Mouse (Mus musculus) CD8-positive naive resting alpha-beta T cell, adult 2 months (primary cell): ENCODE results near the gene Bpifa5.
"Not testable (repeated sequence)": the region's sequence is repeated elsewhere in the genome, so short reads cannot be mapped to it uniquely, and the experiment has no call there.

Experiments used
- DNase-seq, 2 experiments: peaks; one replicate each; pipeline ENCODE4 v3.0.0; 2022; ENCODE audit warnings: low read depth in 2 of 2, low spot score in 2 of 2

Bpifa5 gene

DNA sequence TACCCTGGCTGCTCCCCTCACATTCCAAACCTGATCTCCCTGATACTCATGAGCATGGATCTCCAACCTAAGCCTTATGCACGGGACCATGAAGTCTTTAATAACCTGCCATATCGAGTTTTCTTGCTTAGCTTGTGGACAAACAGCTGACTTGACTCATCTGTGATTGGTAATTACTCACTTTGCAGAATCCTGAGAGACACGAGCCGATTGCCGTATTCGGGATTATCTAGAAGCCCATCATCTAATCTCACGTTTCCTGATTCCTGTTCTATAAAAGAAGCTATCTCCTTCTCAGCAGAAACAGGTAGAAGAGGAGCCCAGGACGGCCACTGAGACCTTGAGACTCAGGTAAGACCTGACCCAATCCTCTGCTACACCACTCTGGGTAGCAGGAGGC is at the start of gene Bpifa5:
Gene Bpifa5 (plus strand): TSS at position 301 of the 400 bp plus-strand sequence.
- DNase-seq = no peak

DNA sequence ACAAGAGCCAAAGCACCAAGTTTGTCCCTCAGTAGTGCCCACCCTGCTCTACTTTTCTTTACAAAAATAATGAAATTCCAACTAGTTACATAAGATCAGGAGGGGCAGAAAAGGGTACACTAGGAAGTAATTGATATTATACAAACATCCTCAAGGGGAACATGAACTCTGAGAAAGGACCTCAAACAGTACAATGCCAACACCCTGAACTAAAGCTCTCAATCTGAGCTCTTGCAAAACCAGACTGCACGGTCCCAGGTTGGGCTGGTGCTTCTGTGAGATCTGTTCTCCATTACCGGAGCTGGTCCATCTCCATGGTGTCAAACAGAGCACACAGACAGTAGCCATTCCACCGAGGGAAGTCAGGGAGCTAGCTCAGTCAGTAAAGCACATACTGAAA is 45.0 kb upstream of the Bpifa5 start:
- DNase-seq = no peak

DNA sequence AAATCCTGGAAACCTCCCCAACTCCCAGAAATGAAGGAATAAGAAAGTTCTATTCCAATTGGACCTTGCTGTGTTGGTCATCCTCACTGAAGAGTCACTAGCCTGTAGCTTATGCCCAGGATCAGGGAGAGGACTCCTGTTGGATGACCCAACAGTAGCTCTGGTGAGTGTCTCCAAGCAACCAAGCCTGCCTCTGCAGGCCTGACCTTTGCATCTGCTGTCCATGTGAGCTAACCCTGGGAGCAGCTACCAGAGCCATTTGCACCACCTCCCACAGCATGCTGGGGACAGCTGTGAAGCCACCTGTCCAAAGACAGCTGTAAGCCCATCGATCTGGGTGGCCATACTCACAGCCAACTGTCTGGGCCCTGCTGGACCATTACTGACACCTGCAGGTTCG is 32.3 kb upstream of the Bpifa5 start, which contains the start of gene Bpifa3:
Gene Bpifa3 (plus strand): TSS at position 217 of the 400 bp plus-strand sequence.
- no peak for DNase-seq

DNA sequence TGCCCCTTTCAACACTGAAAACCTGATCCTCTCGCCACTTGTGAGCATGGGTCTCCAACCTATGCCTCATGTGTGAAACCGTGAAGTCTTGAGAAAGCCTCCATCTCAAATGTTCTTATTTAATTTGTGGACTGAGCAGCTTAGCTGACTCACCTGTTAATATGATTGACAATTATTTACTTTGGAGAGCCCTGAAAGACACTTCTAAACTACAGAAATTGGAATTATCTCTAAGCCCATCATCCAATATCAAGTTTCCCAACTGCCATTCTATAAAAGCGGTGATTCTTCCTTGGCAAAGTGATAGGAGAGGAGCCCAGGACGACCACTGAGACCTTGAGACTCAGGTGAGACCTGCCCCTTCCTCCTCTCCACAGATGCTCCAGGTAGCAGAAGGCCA is 19.8 kb upstream of the Bpifa5 start, which contains the start of gene Bpifa1:
Gene Bpifa1 (plus strand): TSS at position 301 of the 400 bp plus-strand sequence.
- no peak for DNase-seq

DNA sequence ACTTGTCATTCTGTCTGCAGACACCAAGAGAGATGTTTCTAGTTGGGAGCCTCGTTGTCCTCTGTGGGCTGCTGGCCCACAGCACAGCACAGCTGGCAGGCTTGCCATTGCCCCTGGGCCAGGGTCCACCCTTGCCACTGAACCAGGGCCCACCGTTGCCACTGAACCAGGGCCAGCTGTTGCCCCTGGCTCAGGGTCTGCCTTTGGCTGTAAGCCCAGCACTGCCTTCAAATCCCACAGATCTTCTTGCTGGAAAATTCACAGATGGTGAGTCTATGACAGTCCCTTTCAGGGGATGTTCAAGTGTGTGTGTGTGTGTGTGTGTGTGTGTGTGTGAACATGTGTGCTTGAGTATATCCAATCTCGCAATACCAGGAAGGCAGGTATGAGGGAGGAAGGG is 18.7 kb upstream of the Bpifa5 start:
- DNase-seq = no peak

DNA sequence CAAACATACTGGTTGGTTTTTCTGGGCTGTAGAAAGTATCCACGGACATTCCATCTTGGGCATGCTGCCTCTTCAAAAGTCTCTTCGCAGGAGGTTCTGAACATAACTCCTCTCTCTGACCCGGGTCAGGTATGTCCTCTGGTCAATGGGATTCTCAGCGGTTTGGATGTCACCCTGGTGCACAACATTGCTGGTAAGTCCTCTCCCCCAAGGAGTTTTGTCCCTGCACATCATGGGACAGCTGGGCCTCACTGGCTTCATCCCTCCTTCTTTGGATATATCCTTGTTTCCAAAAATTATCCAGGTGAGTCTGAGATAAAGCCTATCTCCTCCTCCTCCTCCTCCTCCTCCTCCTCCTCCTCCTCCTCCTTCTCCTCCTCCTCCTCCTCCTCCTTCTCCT is 14.9 kb upstream of the Bpifa5 start:
- DNase-seq = no peak

DNA sequence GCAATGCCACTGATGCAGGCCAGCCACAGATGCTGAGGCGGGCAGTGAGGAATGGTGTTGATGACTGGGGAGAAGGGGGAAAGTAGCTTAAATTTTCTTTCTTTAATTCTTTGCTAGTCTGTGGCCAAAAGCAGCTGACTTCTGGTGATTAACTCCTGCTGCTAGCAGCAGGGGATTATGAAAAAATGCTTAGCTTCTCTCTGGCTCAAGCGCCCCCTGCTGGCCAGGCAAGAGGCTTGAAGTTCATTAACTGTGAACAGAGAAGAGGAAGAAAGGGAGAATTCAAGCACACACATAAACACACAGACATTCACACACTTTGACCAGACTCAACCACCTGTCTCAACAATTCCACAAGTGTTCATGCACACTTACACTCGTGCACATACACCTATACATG is 4.0 kb upstream of the Bpifa5 start:
- no peak for DNase-seq

DNA sequence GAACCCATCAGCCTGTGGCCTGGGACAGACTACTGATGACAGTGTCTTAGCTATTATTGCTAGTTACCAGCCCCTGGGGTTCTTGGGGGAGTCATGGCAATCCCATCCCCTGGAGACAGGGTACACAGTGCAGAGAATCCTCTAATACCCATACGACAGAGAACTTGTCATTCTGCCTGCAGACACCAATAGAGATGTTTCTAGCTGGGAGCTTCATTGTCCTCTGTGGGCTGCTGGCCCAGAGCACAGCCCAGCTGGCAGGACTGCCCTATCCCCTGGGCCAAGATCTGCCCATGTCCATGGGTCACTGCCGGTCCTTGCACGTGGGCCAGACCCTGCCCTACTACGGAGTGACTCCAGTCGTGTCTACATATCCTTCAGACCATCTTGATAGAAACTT is 899 bp downstream of the Bpifa5 start:
- no peak for DNase-seq

DNA sequence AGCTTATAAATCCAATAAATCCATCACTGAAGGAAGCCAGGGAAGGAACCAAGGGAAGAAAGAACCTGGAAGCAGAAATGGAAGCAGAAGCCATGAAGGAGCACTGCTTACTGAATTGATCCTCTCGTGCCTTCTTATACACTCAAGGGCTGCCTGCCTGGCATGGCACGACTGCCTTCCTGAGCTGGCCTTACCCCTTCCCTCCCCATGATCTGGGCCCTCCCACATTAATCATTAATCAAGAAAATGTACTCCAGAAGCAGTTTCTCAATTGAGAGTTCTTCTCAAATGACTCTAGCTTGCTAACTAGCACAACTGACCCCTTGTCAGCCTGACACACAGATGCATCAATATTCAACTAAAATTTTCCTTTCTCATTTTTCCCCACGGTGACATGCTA is 6.8 kb downstream of the Bpifa5 start:
- no peak for DNase-seq

DNA sequence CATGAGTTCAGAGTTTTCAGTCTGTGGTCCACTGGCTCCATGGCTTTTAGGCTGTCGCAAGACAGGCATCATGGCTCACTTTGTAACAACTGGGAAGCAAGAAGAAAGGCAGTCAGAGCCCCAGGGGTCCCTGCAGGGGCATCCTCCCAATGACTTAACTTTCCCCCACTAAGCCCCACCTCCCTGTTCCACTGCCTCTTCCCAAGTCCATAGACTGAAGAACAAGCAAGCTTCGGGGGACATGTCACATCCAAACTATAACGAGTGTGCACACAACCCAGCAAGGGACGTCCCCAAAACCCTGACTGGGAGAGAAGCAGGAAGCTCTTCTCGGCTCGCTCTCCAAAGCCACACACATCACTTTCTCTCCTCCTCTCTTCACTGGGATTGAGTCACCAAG is 9.2 kb downstream of the Bpifa5 start:
- DNase-seq = no peak

DNA sequence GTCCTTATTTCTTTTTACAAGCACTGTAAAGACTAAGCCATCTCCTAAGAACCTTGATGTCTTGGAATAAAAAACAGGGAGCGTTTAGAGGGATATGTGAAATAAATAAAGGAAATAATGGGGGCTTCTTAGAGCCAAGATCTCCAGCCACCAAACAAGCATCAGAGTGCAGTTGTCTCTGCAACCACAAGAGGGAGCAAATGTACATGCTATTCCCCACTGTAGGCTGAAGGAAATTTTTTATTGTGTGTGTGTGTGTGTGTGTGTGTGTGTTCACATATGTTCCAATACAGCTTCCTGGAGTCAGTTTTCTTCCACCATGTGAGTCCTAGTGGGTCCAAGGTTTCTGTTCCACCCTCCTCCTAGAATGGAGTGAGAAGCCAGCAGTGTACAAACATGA is 10.9 kb downstream of the Bpifa5 start:
- DNase-seq = no peak

DNA sequence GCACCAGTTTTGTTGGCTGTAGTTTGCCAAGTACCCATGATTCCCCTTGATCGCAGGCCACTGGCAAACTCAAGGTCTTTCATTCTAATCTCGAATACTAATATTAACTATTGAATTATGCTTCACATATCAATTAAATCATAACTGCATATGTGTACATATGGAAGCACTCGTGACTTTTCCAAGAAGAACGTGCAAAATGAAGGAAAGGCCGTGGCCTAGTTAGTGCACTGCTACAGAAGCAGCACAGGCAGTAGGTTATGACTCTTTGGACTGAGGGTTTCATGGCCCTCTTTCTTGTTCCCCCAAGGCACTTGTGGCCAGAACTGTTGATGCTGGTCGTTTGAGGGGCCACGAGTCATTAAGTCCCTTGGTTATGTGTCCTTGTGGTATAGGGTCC is 19.5 kb downstream of the Bpifa5 start:
- not testable (repeated sequence) for DNase-seq

DNA sequence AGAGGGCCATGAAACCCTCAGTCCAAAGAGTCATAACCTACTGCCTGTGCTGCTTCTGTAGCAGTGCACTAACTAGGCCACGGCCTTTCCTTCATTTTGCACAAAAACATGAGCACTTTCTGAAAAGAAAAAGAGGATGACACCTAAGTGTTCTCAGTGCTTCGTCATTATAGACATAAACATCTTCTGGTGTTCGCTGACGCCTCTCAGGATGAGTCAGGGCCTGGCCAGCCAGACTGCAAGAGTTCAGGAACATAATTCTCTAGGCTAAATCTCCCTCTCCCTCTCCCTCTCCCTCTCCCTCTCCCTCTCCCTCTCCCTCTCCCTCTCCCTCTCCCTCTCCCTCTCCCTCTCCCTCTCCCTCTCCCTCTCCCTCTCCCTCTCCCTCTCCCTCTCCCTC is 20.7 kb downstream of the Bpifa5 start:
- DNase-seq = not testable (repeated sequence)

DNA sequence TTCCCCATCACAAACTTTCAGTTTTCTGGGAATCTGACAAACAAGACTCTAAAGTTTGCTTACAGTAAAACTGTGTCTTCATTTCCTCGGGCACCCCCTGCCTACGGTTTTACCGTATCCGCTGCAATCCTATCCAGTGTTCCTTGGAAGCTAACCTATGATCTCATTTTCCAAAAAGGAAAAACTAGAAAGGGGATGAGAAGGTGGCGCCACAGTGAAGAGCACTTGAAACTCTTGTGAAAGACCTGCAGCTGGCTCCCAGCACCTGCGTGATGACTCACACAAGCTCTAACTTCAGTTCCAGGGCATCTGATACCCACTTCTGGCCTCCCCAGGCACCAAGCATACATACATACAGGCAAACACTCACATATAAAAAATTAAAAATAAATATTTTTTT is 22.9 kb downstream of the Bpifa5 start:
- DNase-seq = no peak

DNA sequence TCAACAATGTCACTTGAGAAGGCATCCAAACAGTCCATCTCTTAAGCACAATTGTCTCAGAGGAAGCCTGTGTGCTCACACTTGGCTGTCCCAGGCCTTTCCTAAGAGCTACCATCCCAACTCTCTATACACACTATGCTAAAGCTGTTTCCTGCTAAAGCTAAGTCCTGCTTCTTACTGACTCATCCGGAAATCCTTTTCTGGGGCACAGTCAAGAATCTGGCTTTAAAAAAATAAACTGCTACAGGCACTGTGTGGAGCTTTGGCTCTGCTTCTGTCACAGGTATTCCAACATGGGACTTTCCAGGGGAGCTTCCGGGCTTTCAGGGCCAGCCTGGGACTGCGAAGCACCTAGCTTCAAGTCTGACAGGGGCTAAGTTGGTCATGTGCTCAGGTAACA is 23.3 kb downstream of the Bpifa5 start:
- DNase-seq = no peak

DNA sequence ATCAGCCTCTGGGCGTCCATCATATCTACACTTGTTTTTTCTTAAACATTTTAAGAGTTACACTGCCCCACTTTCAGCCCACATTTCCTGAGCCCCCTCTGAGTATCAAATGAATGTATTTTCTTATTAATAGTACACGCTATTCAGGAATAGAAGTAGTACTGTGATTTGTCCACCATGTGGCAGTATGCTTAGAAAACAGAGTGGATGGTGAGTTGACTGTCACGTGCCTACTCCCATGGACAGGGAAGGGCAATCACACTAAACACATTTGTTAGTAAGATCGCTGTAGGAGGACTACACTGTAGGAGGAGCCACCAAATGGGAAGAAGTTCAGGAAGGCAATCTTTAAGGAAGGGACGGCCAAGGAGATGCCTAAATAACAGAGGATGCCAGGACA is 25.1 kb downstream of the Bpifa5 start:
- no peak for DNase-seq

DNA sequence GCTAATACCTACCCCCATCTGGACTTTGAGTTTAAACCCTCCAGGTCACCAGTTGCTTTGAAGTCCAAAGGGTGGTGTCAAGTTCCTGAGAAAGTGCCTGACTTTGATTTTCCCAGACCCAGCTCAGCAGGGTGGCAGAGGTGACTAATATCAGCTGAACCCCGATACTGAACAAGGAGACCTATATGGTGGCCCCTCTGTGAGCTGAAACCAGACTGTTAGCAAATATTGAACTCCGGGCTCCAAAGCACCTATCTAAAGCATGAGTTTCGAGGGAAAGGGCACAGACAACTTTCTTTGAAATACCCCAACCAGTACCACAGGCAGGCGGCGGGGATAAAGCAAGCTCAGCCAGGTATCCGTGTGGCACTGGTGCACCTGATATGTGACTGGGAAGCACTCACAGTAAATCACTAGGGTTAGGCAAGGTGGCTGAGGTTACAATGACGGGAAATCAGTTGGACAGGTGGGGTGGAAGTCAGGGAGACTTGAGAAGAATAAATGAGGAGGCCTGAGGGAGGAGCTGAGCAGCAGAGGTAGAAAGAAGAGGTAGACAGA is 27.5 kb downstream of the Bpifa5 start:
- no peak for DNase-seq

DNA sequence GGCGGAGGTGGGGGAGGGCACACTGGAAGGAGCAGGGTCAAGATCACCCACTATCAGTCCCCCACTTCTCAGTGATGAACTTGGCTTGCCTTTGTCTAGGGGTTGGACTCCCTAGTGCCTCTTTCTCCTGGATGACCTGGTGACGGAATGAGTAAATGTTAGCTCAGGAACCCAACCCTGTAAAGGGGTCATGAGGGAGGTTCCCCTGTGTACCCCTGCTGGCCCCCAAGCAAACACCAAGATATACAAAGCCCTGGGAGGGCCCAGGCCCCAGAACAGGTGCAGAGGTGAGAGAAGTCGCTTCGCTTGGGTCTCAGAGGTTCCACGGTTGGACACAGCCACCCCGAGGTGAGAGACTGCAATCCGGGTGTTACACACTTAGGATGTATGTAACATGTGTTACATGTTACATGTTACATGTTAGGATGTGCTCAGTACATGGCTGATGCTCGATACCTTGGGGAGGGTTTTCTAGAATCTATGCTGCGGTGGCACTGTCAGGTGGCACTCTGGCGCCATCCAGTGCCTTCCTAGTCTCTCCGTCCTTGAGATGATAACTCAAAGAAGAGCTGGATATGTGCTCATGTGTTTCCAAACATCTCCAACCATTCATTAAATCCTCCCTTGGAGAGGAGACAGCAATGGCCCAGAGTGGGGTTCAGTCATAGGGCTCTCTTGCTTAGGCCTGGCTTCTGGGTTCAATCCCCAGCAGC is 28.3 kb downstream of the Bpifa5 start, which contains the start of gene Bpifb1:
Gene Bpifb1 (plus strand): TSS at position 273 of the 713 bp plus-strand sequence.
- no peak for DNase-seq

DNA sequence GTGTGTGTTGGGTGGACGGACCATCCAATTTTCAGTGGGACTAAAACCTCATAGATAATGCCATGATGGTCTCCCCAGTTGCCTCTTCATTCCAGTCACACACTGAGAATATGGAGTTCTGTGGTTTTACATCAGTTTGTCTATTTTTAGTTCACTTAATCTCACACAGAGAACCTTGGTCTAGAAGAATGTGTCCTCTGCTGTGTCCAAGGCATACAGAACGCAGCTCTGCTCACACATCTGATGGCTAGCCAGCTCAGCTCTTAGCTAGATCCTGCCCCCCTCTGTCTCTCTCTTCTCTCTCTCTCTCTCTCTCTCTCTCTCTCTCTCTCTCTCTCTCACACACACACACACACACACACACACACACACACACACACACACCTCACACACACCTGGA is 29.7 kb downstream of the Bpifa5 start:
- DNase-seq = no peak

DNA sequence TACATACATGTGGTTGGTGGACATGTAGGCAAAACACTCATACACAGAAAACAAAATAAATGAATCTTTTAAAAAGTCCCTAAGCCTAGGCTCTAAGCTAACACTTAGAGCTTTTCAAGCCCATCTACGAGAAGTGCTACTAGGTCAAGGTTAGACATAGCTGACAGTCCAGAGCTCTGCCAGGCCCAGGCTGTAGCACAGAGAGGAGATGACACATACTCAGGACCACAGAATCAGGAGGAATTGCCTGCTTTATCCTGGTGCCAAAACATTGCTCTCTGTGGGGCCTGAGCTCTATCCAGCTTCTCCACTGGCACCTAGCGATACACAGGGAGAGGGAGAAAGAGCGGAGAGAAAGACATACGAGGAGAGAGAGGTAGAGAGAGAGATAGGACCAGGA is 30.7 kb downstream of the Bpifa5 start:
- DNase-seq = no peak

DNA sequence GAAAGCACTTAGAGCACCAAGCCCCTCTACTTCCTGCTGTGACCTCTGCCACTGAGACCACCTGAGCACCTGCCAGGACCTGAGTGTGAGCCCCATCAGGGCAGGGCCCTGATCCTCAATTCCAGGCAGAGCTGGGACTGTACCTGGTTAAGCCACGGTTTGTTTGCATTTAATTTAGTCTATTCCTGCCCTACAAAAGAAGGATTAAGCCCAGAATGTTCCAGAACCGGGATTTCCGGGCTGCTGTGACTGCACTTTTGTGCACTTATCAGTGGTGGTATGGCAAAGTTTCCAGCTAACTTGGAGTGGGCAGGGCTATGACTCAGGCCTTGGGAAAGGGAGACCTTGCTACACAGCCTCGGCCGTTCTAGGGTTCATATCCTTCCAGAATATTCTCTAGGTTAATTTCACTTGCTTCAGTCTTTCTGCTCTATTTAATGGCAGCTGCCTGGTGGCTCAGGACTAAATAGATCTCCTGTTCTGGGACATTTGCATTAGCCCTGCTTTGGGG is 31.6 kb downstream of the Bpifa5 start:
- DNase-seq = no peak

DNA sequence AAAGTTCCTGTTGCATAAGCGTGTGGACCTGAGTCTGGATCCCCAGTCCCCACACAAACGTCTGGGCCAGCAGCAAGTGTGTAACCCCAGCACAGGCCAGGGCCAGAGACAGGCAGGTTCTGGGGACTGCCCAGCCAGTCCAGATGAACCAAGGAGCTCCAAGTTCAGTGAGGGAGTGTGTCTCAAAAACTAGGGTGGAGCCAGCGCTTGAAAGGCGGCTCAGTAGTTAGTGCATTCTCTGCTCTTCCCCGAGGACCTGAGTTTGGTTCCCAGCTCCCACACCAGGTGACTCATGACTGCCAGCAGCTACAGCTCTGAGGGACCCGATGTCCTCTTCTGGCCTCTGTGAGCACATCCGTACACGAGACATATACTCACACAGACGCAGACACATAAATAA is 34.6 kb downstream of the Bpifa5 start:
- no peak for DNase-seq

DNA sequence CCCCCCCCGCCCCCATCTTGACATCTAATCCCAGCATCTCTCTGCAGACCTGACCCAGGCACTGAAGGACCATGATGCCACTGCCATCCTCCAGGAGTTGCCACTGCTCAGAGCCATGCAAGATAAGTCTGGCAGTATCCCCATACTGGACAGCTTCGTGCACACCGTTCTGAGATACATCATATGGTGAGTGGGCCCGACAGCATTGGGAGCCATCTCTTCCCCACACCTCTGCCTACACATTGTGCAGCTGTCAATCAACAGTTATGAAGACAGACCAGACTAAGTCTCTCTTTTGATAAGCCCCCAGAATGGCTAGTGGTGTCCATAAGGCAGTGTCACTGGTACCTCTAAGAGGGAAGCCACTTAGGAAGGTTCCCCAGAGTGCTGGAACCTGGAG is 42.2 kb downstream of the Bpifa5 start:
- no peak for DNase-seq
